Mouse (Mus musculus) CH12.LX (cell line): ENCODE measurements around the gene Ptprd. TPM values are rescaled to one million over a fixed set of nuclear protein-coding genes. Genes with fewer than 3 reads are reported as not detected.

Experiments
- DNase-seq: peaks from one replicate; pipeline ENCODE4 v3.0.0-alpha.2; 2013; ENCODE audit errors: extremely low read depth
- H3K27ac ChIP-seq: 2 replicates; pipeline ENCODE4 v1.5.1; 2012; ENCODE audit warnings: low read depth, mild to moderate bottlenecking, control low read depth, moderate library complexity; ENCODE audit not compliant: insufficient read depth
- H3K27me3 ChIP-seq: replicated peaks from 2 replicates; pipeline ENCODE3; 2012; ENCODE audit warnings: inconsistent platforms
- H3K36me3 ChIP-seq, 2 experiments: replicated peaks in 1 of 2; 2 replicates each; pipeline versions ENCODE3 to v1.6.1; 2012; ENCODE audit warnings: inconsistent platforms in 1 of 2, low read length in 1 of 2, mild to moderate bottlenecking in 1 of 2, mixed read lengths in 1 of 2, moderate library complexity in 1 of 2; ENCODE audit not compliant: control insufficient read depth in 1 of 2, insufficient read depth in 1 of 2
- H3K4me1 ChIP-seq, 2 experiments: 2 replicates each; pipeline ENCODE4 v1.6.1; 2012; ENCODE audit warnings: inconsistent platforms in 1 of 2, moderate library complexity in 1 of 2; ENCODE audit not compliant: insufficient read depth in 2 of 2, control insufficient read depth in 1 of 2
- H3K4me2 ChIP-seq: 2 replicates; pipeline ENCODE4 v1.6.1; 2012; ENCODE audit warnings: low read depth, mild to moderate bottlenecking, control low read depth; ENCODE audit not compliant: poor library complexity, insufficient read depth, severe bottlenecking
- H3K4me3 ChIP-seq, 3 experiments: fragments of 150-350 bp in 1 of 3; sonication (generic) in 1 of 3; replicated peaks in 1 of 3; 2 replicates each; pipeline versions ENCODE3 to v1.5.1; 2011 to 2012; ENCODE audit warnings: low read depth in 2 of 3, low read length in 2 of 3, mild to moderate bottlenecking in 2 of 3, moderate library complexity in 2 of 3, control low read depth in 1 of 3, improper control_type of control experiment in 1 of 3, inconsistent platforms in 1 of 3, mixed read lengths in 1 of 3; ENCODE audit not compliant: poor library complexity in 1 of 3
- H3K79me2 ChIP-seq: replicated peaks from 2 replicates; pipeline ENCODE4 v1.6.1; 2012; ENCODE audit warnings: mild to moderate bottlenecking, moderate library complexity; ENCODE audit not compliant: control insufficient read depth, poor library complexity, insufficient read depth, severe bottlenecking; ENCODE audit errors: extremely low read depth
- H3K9ac ChIP-seq: 2 replicates; pipeline ENCODE4 v1.6.1; 2012; ENCODE audit warnings: low read depth, mild to moderate bottlenecking, control low read depth, moderate library complexity; ENCODE audit not compliant: insufficient read depth
- H3K9me3 ChIP-seq: replicated peaks from 2 replicates; pipeline ENCODE3; 2012; ENCODE audit warnings: low read length, inconsistent platforms, mixed read lengths
- CTCF ChIP-seq, 2 experiments: IDR thresholded peaks in 1 of 2; conservative IDR thresholded peaks in 1 of 2; 2 replicates each; pipeline ENCODE4 v1.5.1; 2011 to 2012; ENCODE audit warnings: low read depth in 2 of 2, low read length in 2 of 2, improper control_type of control experiment in 1 of 2, inconsistent platforms in 1 of 2, mild to moderate bottlenecking in 1 of 2, moderate library complexity in 1 of 2
- ELF1 ChIP-seq: IDR thresholded peaks from 2 replicates; pipeline ENCODE4 v1.6.1; 2014; ENCODE audit warnings: low read depth, mild to moderate bottlenecking, inconsistent platforms, low read length, improper control_type of control experiment
- EP300 ChIP-seq: IDR thresholded peaks from 2 replicates; pipeline ENCODE4 v1.6.1; 2011; ENCODE audit warnings: low read length, improper control_type of control experiment
- ETS1 ChIP-seq: conservative IDR thresholded peaks from 2 replicates; pipeline ENCODE4 v1.6.1; 2012; ENCODE audit warnings: low read depth, mild to moderate bottlenecking, inconsistent platforms, low read length, improper control_type of control experiment, moderate library complexity
- GABPA ChIP-seq: IDR thresholded peaks from 2 replicates; pipeline ENCODE4 v1.6.1; 2012; ENCODE audit warnings: low read depth, low read length, improper control_type of control experiment, inconsistent platforms; ENCODE audit not compliant: insufficient replicate concordance
- HCFC1 ChIP-seq: IDR thresholded peaks from 2 replicates; pipeline ENCODE4 v1.6.1; 2012; ENCODE audit warnings: low read depth, mild to moderate bottlenecking, inconsistent platforms, low read length, improper control_type of control experiment
- IRF4 ChIP-seq: IDR thresholded peaks from 2 replicates; pipeline ENCODE4 v1.6.1; 2014; ENCODE audit warnings: low read depth, mild to moderate bottlenecking, inconsistent platforms, low read length, improper control_type of control experiment
- JUN ChIP-seq: IDR thresholded peaks from 2 replicates; pipeline ENCODE4 v1.6.1; 2011; ENCODE audit warnings: low read depth, mild to moderate bottlenecking, low read length, improper control_type of control experiment, moderate library complexity; ENCODE audit not compliant: insufficient read depth
- JUND ChIP-seq: conservative IDR thresholded peaks from 2 replicates; pipeline ENCODE4 v1.6.1; 2011; ENCODE audit warnings: low read depth, low read length, improper control_type of control experiment
- MEF2A ChIP-seq: IDR thresholded peaks from 2 replicates; pipeline ENCODE4 v1.6.1; 2014; ENCODE audit warnings: low read depth, mild to moderate bottlenecking, inconsistent platforms, low read length, improper control_type of control experiment, borderline replicate concordance
- MXI1 ChIP-seq: IDR thresholded peaks from 2 replicates; pipeline ENCODE4 v1.6.1; 2011; ENCODE audit warnings: mild to moderate bottlenecking, low read depth, low read length, improper control_type of control experiment
- NELFE ChIP-seq: IDR thresholded peaks from 2 replicates; pipeline ENCODE4 v1.6.1; 2011; ENCODE audit warnings: low read depth, low read length, improper control_type of control experiment
- NRF1 ChIP-seq: IDR thresholded peaks from 2 replicates; pipeline ENCODE4 v1.6.1; 2014; ENCODE audit warnings: low read depth, mild to moderate bottlenecking, inconsistent platforms, low read length, improper control_type of control experiment, moderate library complexity
- PAX5 ChIP-seq: IDR thresholded peaks from 2 replicates; pipeline ENCODE4 v1.6.1; 2012; ENCODE audit warnings: low read length, inconsistent platforms, mixed read lengths
- POLR2AphosphoS2 ChIP-seq: IDR thresholded peaks from 2 replicates; pipeline ENCODE4 v1.6.1; 2011; ENCODE audit warnings: low read depth, low read length, improper control_type of control experiment
- RCOR1 ChIP-seq: conservative IDR thresholded peaks from 2 replicates; pipeline ENCODE4 v1.6.1; 2012; ENCODE audit warnings: low read depth, mild to moderate bottlenecking, inconsistent platforms, low read length, improper control_type of control experiment
- SMC3 ChIP-seq: IDR thresholded peaks from 2 replicates; pipeline ENCODE4 v1.6.1; 2011; ENCODE audit warnings: low read depth, low read length, improper control_type of control experiment
- TBP ChIP-seq: conservative IDR thresholded peaks from 2 replicates; pipeline ENCODE4 v1.6.1; 2011; ENCODE audit warnings: low read depth, low read length, improper control_type of control experiment
- USF2 ChIP-seq: conservative IDR thresholded peaks from 2 replicates; pipeline ENCODE4 v1.6.1; 2011; ENCODE audit warnings: low read depth, low read length, improper control_type of control experiment
- ZKSCAN1 ChIP-seq: IDR thresholded peaks from 2 replicates; pipeline ENCODE4 v1.6.1; 2012; ENCODE audit warnings: low read depth, inconsistent platforms, low read length, improper control_type of control experiment, borderline replicate concordance
- ZMIZ1 ChIP-seq: IDR thresholded peaks from 2 replicates; pipeline ENCODE4 v1.6.1; 2012; ENCODE audit warnings: low read depth, mild to moderate bottlenecking, inconsistent platforms, low read length, improper control_type of control experiment
- ZNF384 ChIP-seq: IDR thresholded peaks from 2 replicates; pipeline ENCODE4 v1.6.1; 2012; ENCODE audit warnings: low read depth, low read length, improper control_type of control experiment, inconsistent platforms
- dilution Hi-C: fragments of 300-500 bp; cut with MboI; formaldehyde crosslinking; loops from 2 replicates; pipeline ENCODE4 v1.14.3; 2020; ENCODE audit warnings: low sequenced_read_pairs; ENCODE audit not compliant: extremely low pct_unique_long_range_greater_than_20kb, extremely low pct_ligation_motif_present
- in situ Hi-C: fragments of 300-500 bp; cut with MboI; formaldehyde crosslinking; loops from 3 replicates; pipeline ENCODE4 v1.14.3; 2019; ENCODE audit warnings: low sequenced_read_pairs, low pct_ligation_motif_present, low pct_unique_long_range_greater_than_20kb, mixed read lengths
- polyA plus RNA-seq: library from polyadenylated mRNA; unstranded; fragments of >175 nt; gene quantifications from 2 replicates; pipeline ENCODE4 v1.2.1, GENCODE M21; 2012; ENCODE audit warnings: low read depth; ENCODE audit not compliant: insufficient read length
- total RNA-seq, 2 experiments: library from RNA; depleted of rRNA; stranded (reverse); fragments of 300-350 nt in 1 of 2; fragments of >200 nt in 1 of 2; gene quantifications; 2 replicates each; pipeline ENCODE4 v1.2.3; 2012 to 2014

Ptprd gene
- total and polyA plus RNA-seq, 3 experiments, result not detected

DNA sequence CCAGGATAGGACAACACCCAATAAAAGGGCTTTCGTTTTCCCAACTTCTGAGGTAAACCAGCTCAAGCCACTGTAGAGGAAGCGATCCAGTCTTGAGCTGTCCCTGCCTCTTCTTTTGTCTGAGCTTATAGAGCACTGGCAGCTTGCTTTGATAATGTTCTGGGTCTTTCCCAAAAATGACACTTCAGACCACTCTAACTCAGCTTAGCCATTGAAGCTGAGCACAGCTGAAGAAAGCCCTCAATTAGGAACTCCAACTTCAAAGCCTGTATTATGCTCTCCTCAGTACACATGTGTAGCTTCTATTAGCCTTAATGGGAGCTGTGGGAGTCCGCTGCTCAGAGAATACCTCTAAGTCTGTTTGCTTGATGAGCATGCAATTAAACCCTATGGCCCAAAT, 1988.0 kb downstream of the Ptprd start:
- no peak for TF ChIP-seq JUN
- no peak for TF ChIP-seq IRF4
- no peak for TF ChIP-seq ZKSCAN1
- no peak for TF ChIP-seq TBP
- no peak for TF ChIP-seq ZMIZ1
- no peak for TF ChIP-seq GABPA
- TF ChIP-seq SMC3, result no peak
- TF ChIP-seq MEF2A, result no peak
- TF ChIP-seq PAX5, result no peak
- TF ChIP-seq ETS1, result no peak
- TF ChIP-seq ELF1, result no peak
- no peak for TF ChIP-seq MXI1
- TF ChIP-seq POLR2AphosphoS2, result no peak
- TF ChIP-seq, all 38 proteins: peak for 0
- in situ Hi-C loops, result no loop called here
- H3K27ac ChIP-seq, result no peak overlapping the region
- peaks cover 18% of the 10 kb centered on the region for H3K9me3 ChIP-seq
- no peaks in the 10 kb centered on the region for H3K79me2 ChIP-seq
- no peaks in the 10 kb centered on the region for H3K36me3 ChIP-seq
- H3K9ac ChIP-seq, result no peak overlapping the region
- no peak for DNase-seq
- H3K4me3 ChIP-seq, result no peak overlapping the region
- no peaks in the 10 kb centered on the region for H3K4me1 ChIP-seq
- no peaks in the 10 kb centered on the region for H3K27me3 ChIP-seq
- dilution Hi-C loops, result no loop called here
- no peak overlapping the region for H3K4me2 ChIP-seq

DNA sequence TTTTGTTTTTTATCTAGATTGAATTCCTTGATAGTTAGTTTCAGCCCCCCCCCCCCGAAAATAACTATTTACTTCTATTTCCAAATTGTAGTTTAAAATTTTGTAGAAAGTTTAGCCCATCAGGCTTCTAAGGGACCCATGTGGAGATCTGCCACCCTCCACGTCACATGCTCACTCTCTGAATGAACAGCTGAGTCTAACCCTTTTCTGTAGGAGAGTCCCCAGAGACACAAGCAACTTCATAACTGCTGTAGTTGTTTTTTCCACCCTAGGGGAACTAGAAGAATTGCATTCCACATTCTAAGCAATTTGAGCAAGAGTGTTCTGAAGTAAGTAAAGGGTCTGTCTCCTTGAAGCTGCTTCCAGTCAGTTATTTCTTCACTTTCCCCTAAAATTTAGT, 1989.2 kb downstream of the Ptprd start:
- Histone ChIP-seq H3K9ac (no peak overlapping the region), H3K36me3 (no peaks in the 10 kb centered on the region), H3K27me3 (no peaks in the 10 kb centered on the region), H3K4me3 (no peak overlapping the region), H3K9me3 (peaks cover 23% of the 10 kb centered on the region), H3K27ac (no peak overlapping the region), H3K4me1 (no peaks in the 10 kb centered on the region), H3K79me2 (no peaks in the 10 kb centered on the region), H3K4me2 (no peak overlapping the region)
- in situ Hi-C loops, result no loop called here
- dilution Hi-C loops, result no loop called here
- no peak for TF ChIP-seq POLR2AphosphoS2
- no peak for TF ChIP-seq NRF1
- no peak for TF ChIP-seq RCOR1
- no peak for TF ChIP-seq ZKSCAN1
- no peak for TF ChIP-seq HCFC1
- no peak for TF ChIP-seq ELF1
- TF ChIP-seq IRF4, result no peak
- TF ChIP-seq CTCF (conservative IDR thresholded peaks at IDR 0.05 in 1 of 2, IDR thresholded peaks at IDR 0.05 in 1 of 2; ENCODE audit: low read depth in 2 of 2, low read length in 2 of 2), result no peak
- no peak for TF ChIP-seq NELFE
- TF ChIP-seq EP300, result no peak
- no peak for TF ChIP-seq USF2
- TF ChIP-seq JUND, result no peak
- no peak for TF ChIP-seq ZNF384
- TF ChIP-seq TBP, result no peak
- no peak for TF ChIP-seq JUN
- no peak for DNase-seq
